Mouse (Mus musculus): ENCODE results near the gene Cabp4.
A peak's percentile ranks its signal among the peaks of the same experiment; 100 is the strongest.

Gene Cabp4

GRCm38 (mm10) chr19:4143759-4144268 is at the start of gene Cabp4:
Cabp4 (minus strand) TSS chr19:4144033.
- no peak for DNase-seq (ENCODE audit: low spot score)

- no peak for DNase-seq (ENCODE audit: low spot score)
Measured at GRCm38 (mm10) chr19:4193129-4193528, 49.3 kb upstream of the Cabp4 start.

- no peak for DNase-seq (ENCODE audit: low spot score)
Measured at GRCm38 (mm10) chr19:4192251-4192985, 48.6 kb upstream of the Cabp4 start.

GRCm38 (mm10) chr19:4191528-4192250 is 47.9 kb upstream of the Cabp4 start, which contains the start of gene Ppp1ca:
Ppp1ca (plus strand) TSS chr19:4192065.
- peak; percentile 93 for DNase-seq (ENCODE audit: low spot score)

GRCm38 (mm10) chr19:4190831-4191334 is 47.0 kb upstream of the Cabp4 start, which contains the start of gene Tbc1d10c:
Tbc1d10c (minus strand) TSS chr19:4191284.
- DNase-seq (ENCODE audit: low spot score) = no peak

GRCm38 (mm10) chr19:4189051-4189620 is 45.3 kb upstream of the Cabp4 start:
- no peak for DNase-seq (ENCODE audit: low spot score)

- no peak for DNase-seq (ENCODE audit: low spot score)
Measured at GRCm38 (mm10) chr19:4187303-4187702, 43.5 kb upstream of the Cabp4 start.

GRCm38 (mm10) chr19:4184976-4185975 is 41.4 kb upstream of the Cabp4 start:
- DNase-seq (ENCODE audit: low spot score) = no peak

- no peak for DNase-seq (ENCODE audit: low spot score)
Measured at GRCm38 (mm10) chr19:4183689-4184088, 39.9 kb upstream of the Cabp4 start.

GRCm38 (mm10) chr19:4181892-4182291 is 38.1 kb upstream of the Cabp4 start:
- peak; percentile 63 for DNase-seq (ENCODE audit: low spot score)

- no peak for DNase-seq (ENCODE audit: low spot score)
Measured at GRCm38 (mm10) chr19:4180411-4180810, 36.6 kb upstream of the Cabp4 start.

GRCm38 (mm10) chr19:4175368-4175947 is 31.6 kb upstream of the Cabp4 start, which contains the start of gene Carns1:
Carns1 (minus strand) TSS chr19:4175479.
- DNase-seq (ENCODE audit: low spot score) = no peak

- no peak for DNase-seq (ENCODE audit: low spot score)
Measured at GRCm38 (mm10) chr19:4172925-4173324, 29.1 kb upstream of the Cabp4 start.

- DNase-seq (ENCODE audit: low spot score) = no peak
Measured at GRCm38 (mm10) chr19:4171393-4172290, 27.8 kb upstream of the Cabp4 start.

- DNase-seq (ENCODE audit: low spot score) = no peak
Measured at GRCm38 (mm10) chr19:4170723-4171392, 27.0 kb upstream of the Cabp4 start.

- no peak for DNase-seq (ENCODE audit: low spot score)
Measured at GRCm38 (mm10) chr19:4169810-4170209, 26.0 kb upstream of the Cabp4 start.

GRCm38 (mm10) chr19:4169378-4169784 is 25.5 kb upstream of the Cabp4 start:
- DNase-seq (ENCODE audit: low spot score) = peak; percentile 99

- no peak for DNase-seq (ENCODE audit: low spot score)
Measured at GRCm38 (mm10) chr19:4166678-4167476, 23.0 kb upstream of the Cabp4 start.

Measured in ovary, adult 18-20 months (tissue).